Mouse (Mus musculus) C2C12 (cell line): ENCODE measurements around the gene Irf2.

ENCODE experiments used
- CTCF ChIP-seq: IDR thresholded peaks from one replicate; pipeline ENCODE4 v1.5.1; 2011; ENCODE audit not compliant: control insufficient read depth, insufficient read depth, insufficient read length
- FOSL1 ChIP-seq: IDR thresholded peaks from one replicate; pipeline ENCODE4 v1.8.0; 2011; ENCODE audit warnings: mild to moderate bottlenecking, low read length; ENCODE audit not compliant: poor library complexity, insufficient read depth, severe bottlenecking
- MAX ChIP-seq: IDR thresholded peaks from one replicate; pipeline ENCODE4 v1.6.1; 2011; ENCODE audit warnings: mild to moderate bottlenecking, control low read depth
- USF1 ChIP-seq: IDR thresholded peaks from one replicate; pipeline ENCODE4 v1.6.1; 2011; ENCODE audit warnings: low read depth, mild to moderate bottlenecking, control low read depth, moderate library complexity

GRCm38 (mm10) chr8:46737421-46737820, 2.1 kb upstream of the Irf2 start:
- no peak for TF ChIP-seq CTCF
- TF ChIP-seq MAX, result no peak
- TF ChIP-seq FOSL1, result no peak
- TF ChIP-seq USF1, result no peak
